Mouse (Mus musculus) gastrocnemius, adult 8-10 months (tissue): ENCODE data around the gene Mnx1. TPM values are rescaled to one million over a fixed set of nuclear protein-coding genes. Genes with fewer than 3 reads are reported as not detected.
"Not testable (repeated sequence)": the region's sequence is repeated elsewhere in the genome, so short reads cannot be mapped to it uniquely, and the experiment has no call there.

ENCODE experiments used
- DNase-seq, 2 experiments: peaks; one replicate each; pipeline ENCODE4 v3.0.0; 2022; ENCODE audit warnings: low spot score in 2 of 2
- total RNA-seq, 4 experiments: library from RNA; stranded (reverse); gene quantifications; 2 replicates each; pipeline ENCODE4 v1.2.4; 2022

Gene Mnx1
- total RNA-seq, 4 experiments from 2014 or later, result not detected

DNA sequence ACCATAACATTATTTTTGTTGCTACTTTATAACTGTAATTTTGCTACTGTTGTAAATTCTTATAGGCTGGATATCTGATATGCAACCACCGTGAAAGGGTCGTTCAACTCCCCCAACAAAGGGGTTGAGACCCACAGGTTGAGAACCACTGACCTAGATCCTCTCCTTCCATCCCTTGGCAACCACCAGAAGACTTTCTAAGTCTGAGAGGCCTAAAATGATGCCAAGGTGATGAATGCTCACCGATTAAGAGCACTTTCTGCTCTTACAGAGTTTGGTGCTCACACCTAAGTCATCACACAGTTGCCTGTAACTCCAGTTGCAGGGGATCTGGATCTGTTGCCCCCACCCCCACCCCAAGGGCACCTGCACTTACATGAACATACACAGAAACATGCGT is 8.8 kb downstream of the Mnx1 start:
- DNase-seq, result no peak

DNA sequence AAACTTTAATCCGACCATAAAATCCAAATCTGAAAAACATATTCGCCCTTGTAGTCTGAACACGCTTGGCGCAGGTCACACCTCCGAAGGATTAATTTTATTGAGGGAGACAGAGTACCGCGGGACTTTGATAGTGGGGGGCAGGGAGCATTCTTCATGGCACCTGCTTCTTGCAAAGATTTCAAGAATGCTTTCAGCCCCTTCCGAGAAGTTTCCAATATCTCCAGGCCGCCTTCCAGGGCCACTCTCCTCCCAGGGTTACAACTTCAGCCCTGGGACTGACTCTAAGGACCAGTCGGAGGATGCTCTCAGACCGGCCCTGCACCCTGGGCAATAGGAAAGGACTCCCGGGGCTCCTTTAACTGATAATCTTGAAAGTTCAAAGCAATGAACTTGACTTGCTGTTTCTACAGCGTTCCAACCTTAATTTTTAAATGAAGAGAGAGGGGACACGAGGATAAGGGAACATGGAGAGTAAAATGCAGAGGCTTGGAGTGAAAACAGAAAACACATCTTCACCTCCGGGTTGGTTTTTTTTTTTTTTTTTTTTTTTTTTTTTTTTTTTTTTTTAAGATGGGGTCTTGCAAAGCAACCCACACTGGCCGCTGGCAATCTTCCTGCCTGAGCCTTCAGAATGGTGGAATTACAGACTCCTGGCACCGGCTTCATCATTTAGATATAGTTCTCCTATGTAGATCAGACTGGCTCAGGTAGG is 9.8 kb downstream of the Mnx1 start:
- DNase-seq, result no peak

DNA sequence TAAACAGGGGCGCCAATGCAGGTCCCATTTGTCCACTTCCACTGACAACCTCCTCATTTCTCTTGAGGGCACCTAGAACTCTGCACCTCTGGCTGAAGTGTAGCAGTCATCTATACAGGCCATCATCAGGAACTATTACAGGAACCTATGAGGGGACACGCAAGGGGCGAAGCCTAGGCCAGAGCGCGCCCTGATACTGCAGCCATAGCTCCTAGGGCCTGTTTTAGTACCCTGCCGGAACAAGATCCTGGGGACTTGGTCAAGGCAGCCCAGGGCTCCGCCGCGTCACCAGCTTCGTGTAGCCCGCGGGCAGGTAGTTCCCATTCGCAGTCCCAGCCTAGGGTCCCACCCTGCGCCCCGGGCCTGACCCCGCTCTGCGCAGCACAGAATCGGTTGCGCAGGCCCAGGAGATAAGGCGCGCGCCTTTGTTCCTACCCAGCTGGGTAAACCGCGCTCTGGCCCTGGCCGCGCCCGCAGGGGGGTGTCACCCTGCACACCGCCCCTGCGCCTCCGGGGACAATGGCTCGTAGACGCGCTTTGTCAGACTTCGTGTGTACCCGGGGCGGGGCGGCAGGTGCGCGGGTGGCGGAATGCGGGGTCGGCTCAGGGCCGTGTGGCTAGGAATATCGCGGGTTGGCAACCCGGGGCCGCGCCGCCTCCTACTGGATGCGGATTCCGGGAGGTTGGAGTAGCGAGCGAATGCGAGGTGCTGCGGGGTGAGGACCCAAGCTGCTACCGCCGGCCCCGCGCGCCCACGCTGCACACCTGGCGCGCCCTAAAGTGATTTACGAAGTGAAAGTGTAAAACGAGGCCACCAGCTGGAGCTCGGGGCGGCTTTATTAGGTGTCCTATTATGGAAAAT is 10.6 kb downstream of the Mnx1 start:
- no peak for DNase-seq

- DNase-seq, result no peak
These were observed 15.2 kb downstream of the Mnx1 start for GRCm38 (mm10) chr5:29462943-29463686.

GRCm38 (mm10) chr5:29456895-29457656 is 21.2 kb downstream of the Mnx1 start:
- no peak for DNase-seq

DNA sequence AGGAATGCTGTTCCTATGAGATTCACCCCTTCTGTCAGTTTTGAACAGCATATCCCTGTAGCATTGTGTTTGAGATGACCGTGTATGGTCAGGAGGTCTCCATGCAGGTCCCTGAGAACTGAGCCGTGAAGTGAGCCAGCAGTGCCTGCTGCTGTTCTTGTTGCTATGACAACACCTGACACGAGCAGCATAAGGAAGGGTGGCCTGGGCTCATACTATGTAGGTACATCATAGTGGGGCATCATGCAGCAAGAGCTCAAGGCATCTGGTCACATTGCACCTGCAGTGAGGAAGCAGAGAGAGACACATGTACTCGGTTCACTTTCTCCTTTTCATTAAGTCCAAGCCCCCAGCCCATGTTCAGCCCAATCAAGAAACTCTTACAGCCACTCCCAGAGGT is 25.9 kb downstream of the Mnx1 start:
- no peak for DNase-seq

DNA sequence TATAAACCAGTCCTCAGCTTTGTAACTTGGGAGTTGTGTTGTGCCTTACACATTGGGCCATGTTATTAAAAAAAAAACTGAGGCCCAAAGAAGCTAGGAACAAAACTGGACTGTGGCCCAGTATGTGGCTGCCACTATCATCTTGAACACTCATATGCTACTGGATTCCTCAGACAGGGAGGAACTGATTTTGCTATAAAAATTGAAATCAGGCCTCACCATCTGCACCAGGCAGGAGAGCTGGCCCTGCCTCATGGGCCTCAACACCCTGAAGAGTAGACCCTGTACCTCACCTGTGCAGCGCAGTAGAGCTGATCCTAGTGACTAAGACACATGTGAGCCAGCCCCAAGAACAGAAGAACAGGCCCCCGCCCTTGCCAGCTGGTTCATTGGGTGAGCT is 33.0 kb downstream of the Mnx1 start:
- DNase-seq, result no peak

DNA sequence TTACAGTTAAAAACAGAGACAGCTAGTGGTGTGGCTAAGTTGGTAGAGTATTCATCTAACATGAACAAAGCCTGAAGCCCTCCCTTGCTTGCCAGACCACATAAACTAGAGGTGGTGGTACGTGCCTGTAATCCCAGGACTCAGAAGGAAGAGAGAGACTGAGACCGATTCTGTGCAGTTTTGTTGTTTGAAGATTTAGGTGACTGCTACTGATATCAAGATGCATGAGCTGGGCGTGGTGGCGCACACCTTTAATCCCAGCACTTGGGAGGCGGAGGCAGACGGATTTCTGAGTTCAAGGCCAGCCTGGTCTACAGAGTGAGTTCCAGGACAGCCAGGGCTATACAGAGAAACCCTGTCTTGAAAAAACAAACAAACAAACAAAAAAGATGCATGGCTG is 41.5 kb downstream of the Mnx1 start:
- not testable (repeated sequence) for DNase-seq

GRCm38 (mm10) chr5:29435491-29435890 is 42.8 kb downstream of the Mnx1 start:
- no peak for DNase-seq

- DNase-seq, result peak in 1 of 2 experiments; percentile 10
These were observed 43.4 kb downstream of the Mnx1 start for GRCm38 (mm10) chr5:29434872-29435358.

GRCm38 (mm10) chr5:29434228-29434871 is 43.9 kb downstream of the Mnx1 start, which contains the start of gene Nom1:
Gene Nom1 (plus strand): TSS chr5:29434664.
- DNase-seq, result peak; percentile 72 to 79

GRCm38 (mm10) chr5:29423330-29423729 is 54.9 kb downstream of the Mnx1 start:
- DNase-seq, result not testable (repeated sequence)

Other genes with a start within 250 kb of the Mnx1 start
- gene Lmbr1, start 100.1 kb downstream of the Mnx1 start, total RNA-seq, result 10 to 100 TPM in 2 of 4 experiments, 1 to 10 TPM in 2; 8.4 to 13.2 (median 10.3) TPM
- gene Nom1, start 43.8 kb downstream of the Mnx1 start, total RNA-seq, result 10 to 100 TPM; 10.2 to 14.0 (median 13.1) TPM
- 10 to 100 TPM; 35.4 to 41.3 (median 40.5) TPM for gene Ube3c, start 90.8 kb upstream of the Mnx1 start, total RNA-seq